Mouse (Mus musculus) macrophage (primary cell): Measurements from ENCODE around the gene Parp3. TPM values are rescaled to one million over a fixed set of nuclear protein-coding genes. Genes with fewer than 3 reads are reported as not detected.

Experiments used
- H3K27ac ChIP-seq: fragments of 350-480 bp; formaldehyde crosslinking; 2 replicates; pipeline ENCODE4 v1.9.0; 2021
- H3K36me3 ChIP-seq: fragments of 350-480 bp; formaldehyde crosslinking; 2 replicates; pipeline ENCODE4 v1.9.0; 2021; ENCODE audit errors: inconsistent target
- H3K4me3 ChIP-seq: fragments of 350-480 bp; formaldehyde crosslinking; 2 replicates; pipeline ENCODE4 v1.9.0; 2021; ENCODE audit errors: inconsistent target
- H3K79me2 ChIP-seq: fragments of 350-480 bp; formaldehyde crosslinking; 2 replicates; pipeline ENCODE4 v1.9.0; 2021; ENCODE audit errors: inconsistent target
- WGBS: methylation state at CpG from one replicate; pipeline ENCODE4 v1.1.7; 2026; ENCODE audit warnings: inconsistent platforms; ENCODE audit not compliant: missing documents; 5-methylcytosine and 5-hydroxymethylcytosine counted together
- polyA plus RNA-seq: library from polyadenylated mRNA; stranded (reverse); fragments of 250-400 nt; gene quantifications from 3 replicates; pipeline ENCODE4 v1.2.4, GENCODE M21; 2018; ENCODE audit warnings: inconsistent platforms

Parp3 gene
- polyA plus RNA-seq, 1 experiment from 2014 or later: 31.0 TPM

DNA sequence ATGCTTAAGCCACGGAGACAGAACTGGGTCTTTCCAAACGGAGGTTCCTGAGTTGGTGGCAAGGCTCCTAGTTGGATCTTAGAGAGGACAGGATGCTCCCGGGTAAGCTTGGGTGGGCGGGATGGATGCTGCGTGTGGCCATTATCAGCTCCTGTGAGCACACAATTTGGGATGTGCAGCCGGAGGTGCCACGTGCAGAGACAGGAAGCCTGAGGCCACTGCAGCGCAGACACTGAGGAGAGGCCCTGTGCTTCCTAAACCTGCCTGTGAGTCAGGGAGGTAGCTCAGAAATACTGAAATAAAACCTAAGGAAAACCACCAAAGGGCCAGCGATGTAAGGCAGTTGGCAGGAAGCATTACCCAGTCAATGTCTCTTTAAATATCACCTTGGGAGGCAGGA lies 7.0 kb downstream of the Parp3 start:
- peaks cover under 1% of the 10 kb centered on the region; the same call in 1 of the 2 replicates for H3K79me2 ChIP-seq
- WGBS: 32% methylated on average over 9 of the region's 9 CpGs
- no peak overlapping the region for H3K4me3 ChIP-seq
- peaks cover 8% of the 10 kb centered on the region; the same call in 1 of the 2 replicates for H3K36me3 ChIP-seq
- H3K27ac ChIP-seq: no peak overlapping the region

DNA sequence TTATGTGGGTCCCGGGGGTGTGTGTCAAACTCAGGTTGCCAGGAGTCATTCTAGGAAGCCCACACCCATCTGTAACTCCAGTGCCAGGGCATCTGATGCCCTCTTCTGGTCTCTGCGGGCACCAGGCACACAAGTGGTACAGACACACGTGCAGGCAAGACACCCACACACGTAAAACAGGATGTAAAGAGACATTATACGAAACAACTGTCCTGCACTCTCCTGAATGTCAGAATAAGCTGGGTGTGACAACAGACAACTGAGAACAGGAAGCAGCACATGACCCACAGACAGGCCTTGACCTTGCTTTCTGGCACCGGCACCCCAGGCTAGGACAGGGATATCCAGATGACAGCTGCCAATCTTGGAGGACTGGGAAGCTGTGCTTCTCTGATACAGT lies 7.4 kb downstream of the Parp3 start:
- no peaks in the 10 kb centered on the region; the same call in 1 of the 2 replicates for H3K79me2 ChIP-seq
- H3K27ac ChIP-seq: no peak overlapping the region
- peaks cover 8% of the 10 kb centered on the region; the same call in 1 of the 2 replicates for H3K36me3 ChIP-seq
- no peak overlapping the region for H3K4me3 ChIP-seq
- 45% methylated on average over 6 of the region's 6 CpGs for WGBS

DNA sequence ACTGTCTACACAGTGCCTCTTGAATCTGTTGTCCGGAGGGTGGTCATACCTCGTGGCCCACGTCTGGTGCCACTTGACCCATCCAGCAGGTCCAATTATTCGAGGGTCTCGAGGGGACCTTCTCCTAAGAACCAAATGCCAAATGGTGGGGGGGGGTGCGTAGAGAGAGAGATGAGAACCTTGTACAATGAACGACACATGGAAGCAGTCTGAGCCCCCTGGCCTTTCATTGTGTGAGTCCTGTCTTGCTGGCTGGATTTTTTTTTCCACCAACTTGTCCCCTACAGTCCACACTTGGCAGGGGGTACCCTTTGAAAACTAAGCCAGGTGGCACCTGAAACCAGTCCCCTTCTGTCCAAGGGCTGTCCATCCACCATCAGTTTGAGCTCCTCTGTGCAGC lies 9.0 kb downstream of the Parp3 start:
- 93% methylated on average over 7 of the region's 7 CpGs for WGBS
- Histone ChIP-seq H3K4me3 (no peak overlapping the region), H3K79me2 (no peaks in the 10 kb centered on the region), H3K36me3 (no peaks in the 10 kb centered on the region), H3K27ac (no peak overlapping the region)

- no peaks in the 10 kb centered on the region for H3K79me2 ChIP-seq
- H3K36me3 ChIP-seq: no peaks in the 10 kb centered on the region
- 86% methylated on average over 6 of the region's 6 CpGs for WGBS
- H3K4me3 ChIP-seq: no peak overlapping the region
- no peak overlapping the region for H3K27ac ChIP-seq
Measured at GRCm38 (mm10) chr9:106466721-106467120, 10.0 kb downstream of the Parp3 start.

DNA sequence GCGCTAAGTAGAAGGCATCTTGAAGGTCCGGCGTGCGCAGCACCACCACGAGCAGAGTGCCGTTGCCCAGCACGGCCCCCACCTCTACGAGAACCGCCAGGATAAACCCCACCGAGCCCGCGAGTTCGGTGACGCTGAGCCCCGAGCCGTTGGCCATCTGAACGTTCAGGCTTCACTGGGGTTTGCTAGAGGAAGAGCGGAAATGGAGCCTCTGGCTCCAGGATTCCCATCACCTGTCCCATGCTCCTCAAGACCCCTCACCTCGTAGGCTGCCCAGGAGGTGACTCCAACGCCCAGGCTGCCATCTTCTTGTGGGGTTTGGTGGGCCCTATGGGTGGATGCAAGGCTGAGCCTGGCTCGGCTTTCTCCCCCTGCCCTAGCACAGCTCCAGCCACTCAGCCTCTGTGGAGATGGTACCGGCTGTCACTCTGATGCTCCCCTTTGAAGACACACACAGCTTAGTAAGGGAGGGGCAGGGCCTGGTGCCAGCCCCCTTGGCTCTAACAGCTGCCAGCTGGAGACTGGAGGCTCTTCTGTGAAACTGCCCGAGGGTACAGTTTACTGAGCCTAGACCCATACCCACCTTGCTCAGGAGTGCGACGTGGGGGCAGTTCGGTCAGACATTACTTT lies 11.1 kb downstream of the Parp3 start, which contains the start of gene Gpr62:
Gene Gpr62 (minus strand): TSS at position 368 of the 630 bp plus-strand sequence.
- Histone ChIP-seq H3K4me3 (no peak within 1 kb of the TSS), H3K36me3 (no peaks in the 10 kb centered on the region), H3K27ac (no peak within 1 kb of the TSS), H3K79me2 (no peaks in the 10 kb centered on the region)
- 41% methylated on average over 17 of the region's 26 CpGs for WGBS

DNA sequence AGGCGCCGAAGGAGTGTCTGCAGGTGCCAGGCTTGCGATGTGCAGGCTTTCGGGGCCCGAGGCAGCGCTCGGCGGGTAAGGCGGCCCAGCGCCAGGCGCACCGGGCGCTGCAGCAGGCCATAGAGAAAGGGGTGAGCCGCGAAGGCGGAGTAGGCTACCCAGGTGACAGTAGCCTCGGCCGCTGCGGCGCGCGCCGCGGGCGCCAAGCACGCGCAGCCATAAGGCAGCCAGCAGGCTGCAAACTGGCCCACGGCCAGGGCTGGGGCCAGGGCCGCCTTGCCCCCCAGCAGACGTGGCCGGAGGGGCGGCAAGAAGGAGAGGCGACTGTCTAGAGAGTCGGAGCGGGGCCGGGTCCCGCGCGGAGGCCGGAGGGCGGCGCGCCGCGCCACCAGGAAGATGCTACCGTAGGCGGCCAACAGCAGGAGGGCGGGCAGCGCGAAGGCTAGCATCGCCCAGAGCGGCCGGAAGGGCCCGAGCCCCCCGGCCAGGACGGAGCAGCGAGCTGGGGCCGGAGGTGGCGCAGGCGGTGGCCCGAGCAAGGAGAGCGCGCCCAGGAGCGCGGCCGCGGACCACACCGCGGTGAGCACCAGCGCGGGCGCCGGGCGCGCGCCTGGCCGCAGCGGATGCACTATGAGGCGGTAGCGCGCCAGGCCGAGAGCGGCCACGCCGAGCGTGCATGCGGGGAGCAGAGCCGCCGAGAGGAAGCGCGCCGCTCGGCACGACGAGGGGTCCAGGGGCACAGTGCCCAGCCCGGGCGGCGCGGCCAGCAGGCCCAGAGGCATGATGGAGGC lies 11.8 kb downstream of the Parp3 start:
- Histone ChIP-seq H3K27ac (no peak overlapping the region), H3K79me2 (no peaks in the 10 kb centered on the region), H3K4me3 (no peak overlapping the region), H3K36me3 (no peaks in the 10 kb centered on the region)
- WGBS: 4% methylated on average over 75 of the region's 99 CpGs

- no peaks in the 10 kb centered on the region for H3K36me3 ChIP-seq
- 94% methylated on average over 21 of the region's 21 CpGs for WGBS
- H3K4me3 ChIP-seq: no peak overlapping the region
- no peak overlapping the region for H3K27ac ChIP-seq
- H3K79me2 ChIP-seq: no peaks in the 10 kb centered on the region
Measured at GRCm38 (mm10) chr9:106463122-106464063, 13.4 kb downstream of the Parp3 start.

GRCm38 (mm10) chr9:106462430-106462800 lies 14.3 kb downstream of the Parp3 start:
- no peak overlapping the region for H3K4me3 ChIP-seq
- 96% methylated on average over 8 of the region's 12 CpGs for WGBS
- H3K79me2 ChIP-seq: no peaks in the 10 kb centered on the region
- H3K27ac ChIP-seq: no peak overlapping the region
- no peaks in the 10 kb centered on the region for H3K36me3 ChIP-seq

DNA sequence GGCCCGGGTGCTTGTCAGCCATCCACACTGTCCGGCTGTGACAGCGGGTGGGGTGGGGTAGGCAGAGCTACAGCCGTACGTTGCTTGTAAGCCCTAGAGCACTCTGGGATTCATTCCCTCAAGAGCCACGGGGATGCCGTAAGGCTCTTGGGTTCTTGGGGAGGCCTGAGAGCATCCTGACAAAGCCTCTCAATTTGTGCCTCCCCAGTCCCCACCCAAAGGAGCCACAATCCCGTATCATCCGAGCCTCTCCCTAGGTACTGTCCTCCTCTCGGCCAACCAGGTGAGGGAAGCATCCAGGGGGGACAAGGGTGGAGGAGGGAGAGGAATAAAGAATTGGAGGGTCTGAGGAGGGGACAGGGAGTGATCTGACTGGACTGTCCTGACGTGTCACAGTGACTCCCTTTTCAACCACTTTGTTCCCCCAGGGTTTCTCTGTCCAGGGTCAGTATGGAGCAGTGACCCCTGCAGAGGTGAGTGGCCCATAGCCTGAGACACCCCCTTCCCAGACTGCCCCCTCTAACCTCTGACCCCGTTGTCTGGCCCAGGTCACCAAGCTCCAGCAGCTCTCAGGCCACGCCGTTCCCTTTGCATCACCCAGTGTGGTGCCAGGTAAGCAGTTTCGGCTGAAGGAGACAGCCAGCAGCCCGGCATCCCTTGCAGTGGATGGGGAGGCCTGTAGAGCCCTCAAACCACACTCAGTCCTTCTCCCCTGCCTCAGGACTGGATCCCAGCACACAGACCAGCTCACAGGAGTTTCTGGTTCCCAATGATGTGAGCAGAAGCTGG lies 14.9 kb downstream of the Parp3 start:
- no peaks in the 10 kb centered on the region for H3K36me3 ChIP-seq
- 91% methylated on average over 15 of the region's 16 CpGs for WGBS
- H3K27ac ChIP-seq: no peak overlapping the region

GRCm38 (mm10) chr9:106461026-106461415 lies 15.7 kb downstream of the Parp3 start:
- 95% methylated on average over 9 of the region's 9 CpGs for whole genome bisulfite sequencing
- H3K4me3 ChIP-seq: no peak overlapping the region
- H3K36me3 ChIP-seq: no peaks in the 10 kb centered on the region
- H3K27ac ChIP-seq: no peak overlapping the region
- no peaks in the 10 kb centered on the region for H3K79me2 ChIP-seq

More for the DNA sequence above, 14.9 kb downstream of the Parp3 start:
- Histone ChIP-seq H3K79me2 (no peaks in the 10 kb centered on the region), H3K4me3 (no peak overlapping the region)

DNA sequence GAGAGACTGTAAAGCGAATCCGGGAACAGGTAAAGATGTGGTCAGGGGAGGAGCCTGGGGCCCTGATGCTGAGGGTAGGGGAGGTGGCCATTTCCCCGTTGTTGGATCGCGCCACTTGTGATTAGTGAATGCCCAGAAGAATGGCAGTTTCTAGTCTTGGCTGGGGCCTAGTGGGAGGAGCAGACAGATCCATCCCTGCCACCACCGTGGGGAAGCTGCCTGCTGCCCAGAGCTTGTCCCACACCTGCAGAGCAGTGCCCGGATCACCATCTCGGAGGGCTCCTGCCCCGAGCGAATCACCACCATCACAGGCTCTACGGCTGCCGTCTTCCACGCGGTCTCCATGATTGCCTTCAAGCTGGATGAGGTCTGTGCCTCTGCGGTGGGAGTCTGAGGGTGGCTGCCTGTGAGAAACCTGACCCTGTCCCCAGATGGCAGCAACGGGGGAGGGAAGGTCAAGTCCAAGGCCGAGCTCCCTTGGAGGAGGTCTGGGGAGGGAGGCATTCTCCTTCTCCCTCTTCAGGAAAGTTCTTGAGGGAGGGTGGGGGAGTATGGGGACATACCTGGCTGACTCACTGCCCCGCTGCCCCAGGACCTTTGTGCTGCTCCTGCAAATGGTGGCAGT lies 16.2 kb downstream of the Parp3 start:
- Histone ChIP-seq H3K4me3 (no peak overlapping the region), H3K27ac (no peak overlapping the region), H3K79me2 (no peaks in the 10 kb centered on the region), H3K36me3 (no peaks in the 10 kb centered on the region)
- 92% methylated on average over 16 of the region's 18 CpGs for WGBS

GRCm38 (mm10) chr9:106459946-106460345 lies 16.8 kb downstream of the Parp3 start:
- Histone ChIP-seq H3K4me3 (no peak overlapping the region), H3K27ac (no peak overlapping the region), H3K79me2 (no peaks in the 10 kb centered on the region), H3K36me3 (no peaks in the 10 kb centered on the region)
- 92% methylated on average over 13 of the region's 15 CpGs for WGBS

DNA sequence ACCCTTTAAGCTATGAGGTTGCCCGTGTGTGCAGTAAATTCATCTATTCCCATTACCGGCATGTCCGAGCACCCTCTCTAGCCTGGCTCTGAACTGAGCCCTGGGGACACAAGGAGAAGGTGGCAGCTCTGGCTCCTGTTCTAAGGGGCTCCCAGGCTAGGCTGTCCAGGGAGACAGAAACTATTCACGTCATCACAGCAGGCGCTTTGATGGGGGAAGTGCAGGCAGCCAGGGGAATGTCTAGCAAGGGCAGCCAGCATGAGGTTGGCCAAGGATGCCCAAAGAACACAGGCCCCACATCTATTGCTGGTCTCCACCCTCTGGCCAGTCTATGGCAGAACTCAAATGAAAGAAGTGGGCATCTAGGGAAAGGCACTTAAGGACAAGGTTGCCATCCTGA lies 18.8 kb downstream of the Parp3 start:
- H3K27ac ChIP-seq: no peak overlapping the region
- WGBS: 95% methylated on average over 5 of the region's 5 CpGs
- H3K36me3 ChIP-seq: no peaks in the 10 kb centered on the region
- H3K79me2 ChIP-seq: no peaks in the 10 kb centered on the region
- no peak overlapping the region for H3K4me3 ChIP-seq
